Mouse (Mus musculus): ENCODE measurements around the gene Rufy4. TPM values are rescaled to one million over a fixed set of nuclear protein-coding genes. Genes with fewer than 3 reads are reported as not detected.

Gene Rufy4
- polyA plus RNA-seq, 1 experiment, result 0.42 TPM

DNA sequence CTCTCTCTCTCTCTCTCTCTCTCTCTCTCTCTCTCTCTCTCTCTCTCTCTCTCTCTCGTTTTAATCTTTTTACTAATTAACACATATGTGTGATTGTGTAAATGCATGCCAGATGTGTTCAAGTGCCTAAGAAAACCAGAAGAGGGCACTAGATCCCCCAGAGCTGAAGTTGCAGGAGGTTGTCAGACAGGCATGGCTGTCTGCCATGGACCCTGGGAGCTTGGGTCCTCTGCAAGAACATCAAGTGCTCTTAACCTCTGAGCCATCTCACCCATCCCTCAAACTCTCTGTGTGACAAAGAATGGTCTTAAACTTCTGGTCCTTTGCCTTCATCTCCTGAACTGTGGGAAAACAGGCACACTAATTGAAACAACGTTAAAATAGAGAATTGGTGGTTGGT lies 57.7 kb downstream of the Rufy4 start:
- Histone ChIP-seq H3K27me3 (ENCODE audit: control insufficient read depth, insufficient read depth, low read length) (no peaks in the 10 kb centered on the region), H3K4me1 (ENCODE audit: control insufficient read depth, insufficient read depth, low read length) (no peaks in the 10 kb centered on the region), H3K27ac (ENCODE audit: control insufficient read depth, insufficient read depth, low read depth, low read length) (no peak overlapping the region), H3K36me3 (ENCODE audit: control insufficient read depth, insufficient read depth, low read length) (no peaks in the 10 kb centered on the region), H3K4me3 (ENCODE audit: control insufficient read depth, low read depth, low read length) (no peak overlapping the region)
- TF ChIP-seq POLR2A (IDR thresholded peaks at IDR 0.05; ENCODE audit: control insufficient read depth, low read depth, low read length) (no peak), CTCF (IDR thresholded peaks at IDR 0.05; ENCODE audit: control insufficient read depth, insufficient read depth, insufficient replicate concordance, low read depth, low read length) (0 out of 2 replicates have a peak, but pooled peaks have one; percentile 15)

DNA sequence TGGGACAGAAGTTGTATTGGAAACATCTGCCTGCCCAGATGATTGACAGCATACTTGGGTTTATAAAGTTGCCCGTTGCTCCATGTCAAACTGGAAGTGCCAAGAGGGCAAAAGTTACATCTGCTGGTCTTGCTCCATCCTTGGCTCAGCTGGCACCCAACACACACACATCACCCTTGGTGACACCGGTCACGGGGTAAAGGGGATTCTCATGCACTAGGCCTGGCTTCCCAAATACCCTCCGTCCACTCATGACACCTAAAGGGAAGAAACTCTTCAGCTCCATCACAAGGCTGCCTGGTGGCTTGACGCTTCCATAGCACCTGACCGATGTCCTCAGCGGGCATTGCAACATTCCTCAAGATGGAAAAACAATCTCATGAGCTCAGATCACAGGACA lies 65.1 kb downstream of the Rufy4 start:
- TF ChIP-seq CTCF (IDR thresholded peaks at IDR 0.05; ENCODE audit: control insufficient read depth, insufficient read depth, insufficient replicate concordance, low read depth, low read length), result no peak
- TF ChIP-seq POLR2A (IDR thresholded peaks at IDR 0.05; ENCODE audit: control insufficient read depth, low read depth, low read length), result no peak

DNA sequence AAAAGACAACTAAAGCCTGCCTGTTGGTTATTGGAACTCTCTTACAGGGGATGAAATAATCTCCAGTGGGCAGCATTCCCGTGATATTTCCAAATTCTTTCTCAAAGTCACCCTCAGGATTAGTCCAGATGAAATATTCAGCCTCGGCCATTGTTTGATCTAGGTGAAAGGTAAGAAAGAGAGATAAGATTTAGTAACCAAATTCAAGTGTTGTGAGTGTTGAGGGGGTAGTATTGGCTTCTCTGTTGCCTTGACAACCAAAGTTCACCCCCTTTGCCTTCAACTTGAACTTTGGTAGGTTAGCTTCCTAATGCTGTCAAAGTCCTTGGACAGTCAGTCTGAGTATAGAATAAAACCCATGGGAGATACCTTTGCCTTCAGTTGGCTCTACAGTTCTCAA lies 67.4 kb downstream of the Rufy4 start:
- Histone ChIP-seq H3K4me1 (ENCODE audit: control insufficient read depth, insufficient read depth, low read length) (no peaks in the 10 kb centered on the region), H3K27ac (ENCODE audit: control insufficient read depth, insufficient read depth, low read depth, low read length) (no peak overlapping the region), H3K36me3 (ENCODE audit: control insufficient read depth, insufficient read depth, low read length) (no peaks in the 10 kb centered on the region), H3K4me3 (ENCODE audit: control insufficient read depth, low read depth, low read length) (no peak overlapping the region), H3K27me3 (ENCODE audit: control insufficient read depth, insufficient read depth, low read length) (no peaks in the 10 kb centered on the region)
- TF ChIP-seq POLR2A (IDR thresholded peaks at IDR 0.05; ENCODE audit: control insufficient read depth, low read depth, low read length) (no peak), CTCF (IDR thresholded peaks at IDR 0.05; ENCODE audit: control insufficient read depth, insufficient read depth, insufficient replicate concordance, low read depth, low read length) (no peak)

More for the DNA sequence above, 65.1 kb downstream of the Rufy4 start:
- Histone ChIP-seq H3K36me3 (ENCODE audit: control insufficient read depth, insufficient read depth, low read length) (no peaks in the 10 kb centered on the region), H3K27ac (ENCODE audit: control insufficient read depth, insufficient read depth, low read depth, low read length) (no peak overlapping the region), H3K27me3 (ENCODE audit: control insufficient read depth, insufficient read depth, low read length) (no peaks in the 10 kb centered on the region), H3K4me1 (ENCODE audit: control insufficient read depth, insufficient read depth, low read length) (no peaks in the 10 kb centered on the region), H3K4me3 (ENCODE audit: control insufficient read depth, low read depth, low read length) (no peak overlapping the region)

DNA sequence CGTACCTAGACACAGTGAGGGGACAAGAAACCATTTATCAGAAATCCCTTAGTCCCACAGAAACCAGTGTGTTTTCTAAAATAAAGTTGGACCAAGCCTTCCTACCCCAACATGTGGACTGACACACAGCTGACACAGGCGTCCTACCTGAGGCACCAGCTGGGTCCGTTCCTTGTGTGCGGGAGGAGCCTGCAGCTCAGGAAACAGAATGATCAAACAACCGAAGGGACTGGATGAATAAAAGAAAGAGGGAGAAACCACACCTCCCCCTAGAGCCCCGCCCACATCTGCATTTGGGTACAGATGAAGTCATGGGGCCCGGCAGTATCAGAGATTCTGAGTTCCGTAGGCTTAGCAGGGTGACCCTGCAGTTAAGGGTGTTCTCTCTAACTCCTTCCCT lies 69.1 kb downstream of the Rufy4 start, which contains the start of gene Cxcr1:
Gene Cxcr1, minus strand, starts transcription at position 187 of the 400 bp plus-strand sequence.
- H3K4me3 ChIP-seq (ENCODE audit: control insufficient read depth, low read depth, low read length), result no peak within 1 kb of the TSS
- no peaks in the 10 kb centered on the region for H3K36me3 ChIP-seq (ENCODE audit: control insufficient read depth, insufficient read depth, low read length)
- H3K27me3 ChIP-seq (ENCODE audit: control insufficient read depth, insufficient read depth, low read length), result no peaks in the 10 kb centered on the region
- H3K4me1 ChIP-seq (ENCODE audit: control insufficient read depth, insufficient read depth, low read length), result no peaks in the 10 kb centered on the region
- no peak for TF ChIP-seq POLR2A (IDR thresholded peaks at IDR 0.05; ENCODE audit: control insufficient read depth, low read depth, low read length)
- TF ChIP-seq CTCF (IDR thresholded peaks at IDR 0.05; ENCODE audit: control insufficient read depth, insufficient read depth, insufficient replicate concordance, low read depth, low read length), result no peak
- H3K27ac ChIP-seq (ENCODE audit: control insufficient read depth, insufficient read depth, low read depth, low read length), result no peak within 1 kb of the TSS

DNA sequence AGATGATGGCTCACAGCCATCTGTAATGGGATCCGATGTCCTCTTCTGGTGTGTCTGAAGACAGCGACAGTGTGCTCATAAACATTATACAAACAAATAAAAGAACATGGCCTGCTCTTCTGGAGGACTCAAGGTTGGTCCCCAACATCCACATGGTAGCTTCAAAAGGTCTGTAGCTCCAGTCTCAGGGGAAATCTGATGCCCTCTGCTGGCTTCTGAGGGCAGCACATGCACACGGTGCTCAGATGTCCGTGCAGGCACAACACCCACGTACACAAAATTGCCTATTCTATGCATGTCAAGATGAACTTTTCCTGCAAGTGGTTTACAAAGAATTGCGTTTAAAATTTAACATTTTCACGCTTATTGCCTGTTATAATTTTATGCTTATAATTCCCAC lies 70.6 kb downstream of the Rufy4 start:
- TF ChIP-seq CTCF (IDR thresholded peaks at IDR 0.05; ENCODE audit: control insufficient read depth, insufficient read depth, insufficient replicate concordance, low read depth, low read length) (peak; percentile 70; the same call in 1 of the 2 replicates), POLR2A (IDR thresholded peaks at IDR 0.05; ENCODE audit: control insufficient read depth, low read depth, low read length) (no peak)
- Histone ChIP-seq H3K36me3 (ENCODE audit: control insufficient read depth, insufficient read depth, low read length) (no peaks in the 10 kb centered on the region), H3K4me1 (ENCODE audit: control insufficient read depth, insufficient read depth, low read length) (no peaks in the 10 kb centered on the region), H3K27me3 (ENCODE audit: control insufficient read depth, insufficient read depth, low read length) (no peaks in the 10 kb centered on the region), H3K27ac (ENCODE audit: control insufficient read depth, insufficient read depth, low read depth, low read length) (no peak overlapping the region), H3K4me3 (ENCODE audit: control insufficient read depth, low read depth, low read length) (no peak overlapping the region)

DNA sequence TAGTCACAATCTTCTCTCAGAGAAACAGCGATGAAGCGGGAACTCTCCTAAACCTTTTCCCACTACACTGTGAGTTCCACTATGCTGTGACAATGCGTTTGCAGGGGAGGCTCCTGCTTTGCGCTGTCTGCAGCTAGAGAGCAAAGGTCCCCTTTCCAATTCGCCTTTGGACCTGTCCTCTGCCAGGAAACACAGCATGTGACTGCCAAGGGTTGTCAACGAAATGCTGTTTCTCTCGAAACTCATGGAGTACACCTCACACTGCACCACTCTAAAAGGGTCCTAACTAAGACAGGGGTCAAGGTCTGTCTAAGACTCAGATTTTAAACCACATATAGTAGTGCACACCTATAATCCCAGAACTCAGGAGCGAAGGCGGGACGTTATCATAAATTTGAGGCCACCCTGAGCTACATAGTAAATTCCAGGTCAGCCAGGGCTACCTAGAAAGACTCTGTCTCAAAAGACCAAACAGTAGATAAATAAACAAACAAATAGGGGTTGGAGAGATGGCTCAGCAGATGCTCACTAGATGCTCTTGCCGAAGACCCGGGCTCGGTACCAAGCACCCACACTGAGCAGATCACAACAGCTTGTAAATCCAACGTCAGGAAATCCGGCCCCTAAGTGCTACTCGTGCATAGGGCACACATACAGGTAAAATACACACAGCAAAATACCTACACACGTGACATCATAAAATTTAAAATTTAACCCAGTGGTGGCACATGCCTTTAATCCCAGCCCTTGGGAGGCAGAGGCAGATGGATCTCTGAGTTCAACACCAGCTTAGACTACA lies 71.5 kb downstream of the Rufy4 start:
- no peak overlapping the region for H3K4me3 ChIP-seq (ENCODE audit: control insufficient read depth, low read depth, low read length)
- no peaks in the 10 kb centered on the region for H3K27me3 ChIP-seq (ENCODE audit: control insufficient read depth, insufficient read depth, low read length)
- H3K36me3 ChIP-seq (ENCODE audit: control insufficient read depth, insufficient read depth, low read length), result no peaks in the 10 kb centered on the region
- TF ChIP-seq CTCF (IDR thresholded peaks at IDR 0.05; ENCODE audit: control insufficient read depth, insufficient read depth, insufficient replicate concordance, low read depth, low read length), result no peak
- no peak for TF ChIP-seq POLR2A (IDR thresholded peaks at IDR 0.05; ENCODE audit: control insufficient read depth, low read depth, low read length)
- H3K4me1 ChIP-seq (ENCODE audit: control insufficient read depth, insufficient read depth, low read length), result no peaks in the 10 kb centered on the region
- H3K27ac ChIP-seq (ENCODE audit: control insufficient read depth, insufficient read depth, low read depth, low read length), result no peak overlapping the region

Other genes with a start within 250 kb of the Rufy4 start
- gene Tns1, start 1.1 kb upstream of the Rufy4 start, polyA plus RNA-seq (2012; rRNA removed), result 422 and 427 TPM in 2 replicates
- gene Cxcr2, start 28.4 kb downstream of the Rufy4 start, polyA plus RNA-seq (2012; rRNA removed), result not detected in 2 replicates
- gene Cxcr1, start 69.1 kb downstream of the Rufy4 start, polyA plus RNA-seq (2012; rRNA removed), result not detected in 2 replicates
- 98.3 and 107 TPM in 2 replicates for gene Arpc2, start 110.5 kb downstream of the Rufy4 start, polyA plus RNA-seq (2012; rRNA removed)
- gene Gpbar1, start 153.0 kb downstream of the Rufy4 start, polyA plus RNA-seq (2012; rRNA removed), result 0.10 and 0.16 TPM in 2 replicates
- gene Aamp, start 159.2 kb downstream of the Rufy4 start, polyA plus RNA-seq (2012; rRNA removed), result 1,529 and 1,552 TPM in 2 replicates
- 118 and 119 TPM in 2 replicates for gene Pnkd, start 159.4 kb downstream of the Rufy4 start, polyA plus RNA-seq (2012; rRNA removed)
- 6.3 TPM in 2 replicates for gene Tmbim1, start 180.1 kb downstream of the Rufy4 start, polyA plus RNA-seq (2012; rRNA removed)
- 22.0 and 25.9 TPM in 2 replicates for gene Catip, start 236.6 kb downstream of the Rufy4 start, polyA plus RNA-seq (2012; rRNA removed)
- 3.0 and 3.1 TPM in 2 replicates for gene Slc11a1, start 249.7 kb downstream of the Rufy4 start, polyA plus RNA-seq (2012; rRNA removed)